Mouse (Mus musculus): ENCODE data around the gene Plxnd1.

DNA sequence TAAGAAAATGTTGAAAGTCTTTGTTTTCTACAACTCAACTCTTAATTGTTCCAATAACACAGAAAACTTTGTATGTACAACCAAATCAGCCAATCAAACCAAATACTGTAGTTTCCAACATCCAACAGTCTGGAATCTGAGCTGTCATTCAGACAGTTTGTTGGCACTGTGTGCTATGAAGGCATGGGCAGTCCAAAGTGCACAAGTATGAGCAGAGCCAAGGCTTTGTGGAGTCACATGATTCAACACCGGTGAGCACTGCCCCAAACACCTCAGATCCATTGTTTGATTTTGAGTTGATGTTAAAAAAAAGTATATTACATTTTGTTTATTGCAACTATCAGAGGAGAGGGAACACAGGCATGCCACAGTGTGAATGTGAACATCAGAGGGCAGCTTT, 54.2 kb downstream of the Plxnd1 start:
- TF ChIP-seq CTCF (IDR thresholded peaks at IDR 0.05; ENCODE audit: extremely low read depth, insufficient read depth, insufficient read length, insufficient replicate concordance), result no peak
- TF ChIP-seq POLR2A (IDR thresholded peaks at IDR 0.05; ENCODE audit: low read depth, low read length), result no peak
